Mouse (Mus musculus) left cerebral cortex, postnatal 14 days (tissue): ENCODE measurements around the gene Celf3. TPM values are rescaled to one million over a fixed set of nuclear protein-coding genes. Genes with fewer than 3 reads are reported as not detected.

Experiments
- DNase-seq, 2 experiments: peaks; one replicate each; pipeline ENCODE4 v3.0.0; 2021 to 2022; ENCODE audit warnings: low spot score in 2 of 2, mixed read lengths in 1 of 2
- intact Hi-C: fragments of 180-260 bp; cut with DNase I; formaldehyde crosslinking; loops from one replicate; pipeline ENCODE4 v1.15.1; 2025
- total RNA-seq, 2 experiments: library from RNA; stranded (reverse); gene quantifications; 2 replicates each; pipeline ENCODE4 v1.2.3; 2021

Gene Celf3
- total RNA-seq, 2 experiments from 2014 or later = 207 to 232 TPM

DNA sequence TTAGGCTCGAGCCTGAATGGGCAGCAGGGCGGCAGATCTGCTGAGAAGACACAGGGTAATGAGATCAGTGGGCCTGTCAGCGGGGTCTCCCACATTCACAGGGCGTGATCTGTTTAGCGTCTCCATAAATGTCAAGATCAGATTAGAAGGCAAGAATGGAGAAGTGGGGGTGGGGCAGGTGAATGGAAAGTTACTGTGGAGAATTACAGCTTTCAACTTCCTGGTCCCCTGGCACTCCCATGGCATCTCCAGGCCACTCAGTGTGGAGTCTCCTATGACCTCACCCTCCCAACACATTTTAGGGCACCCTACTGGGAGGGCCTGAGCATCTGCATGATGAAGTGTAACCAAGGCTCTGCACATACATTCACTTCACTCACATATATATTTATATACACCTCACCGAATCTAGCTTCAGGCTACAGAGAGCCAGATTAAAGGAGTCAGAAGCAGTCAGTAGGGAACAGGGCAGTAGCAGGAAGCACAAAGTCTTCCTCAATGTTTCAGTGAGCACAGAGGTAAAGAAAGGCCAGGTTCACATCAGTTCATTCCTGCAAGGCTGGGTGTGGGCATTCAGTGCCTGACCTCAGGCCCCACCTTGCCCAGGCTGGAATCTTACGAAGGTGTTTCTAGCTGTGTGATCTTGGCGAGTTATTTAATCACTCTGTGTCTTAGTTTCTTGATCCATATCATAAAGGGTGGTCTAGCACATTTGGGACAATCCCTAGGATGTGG lies 1.6 kb upstream of the Celf3 start:
- intact Hi-C loops = no loop called here
- DNase-seq = no peak

DNA sequence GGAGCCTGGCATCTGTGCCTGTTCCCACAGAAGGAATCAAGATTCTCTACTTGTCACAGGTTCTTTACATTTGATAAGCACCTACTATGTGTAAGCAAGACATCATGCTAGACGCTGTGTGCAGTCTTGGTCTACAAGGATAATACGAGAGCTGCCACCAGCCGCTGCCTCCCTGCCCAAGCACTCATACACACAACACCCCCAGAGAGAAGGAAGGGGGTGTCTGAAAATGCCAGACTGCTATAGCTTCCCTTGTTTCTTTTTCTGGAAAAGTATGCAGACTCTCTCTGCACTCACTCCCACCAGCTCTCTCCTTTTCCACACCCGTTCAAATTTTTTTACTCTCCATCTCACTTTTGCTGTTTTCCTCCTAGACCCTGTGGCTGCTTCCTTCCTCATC lies 651 bp upstream of the Celf3 start:
- intact Hi-C loops = no loop called here
- DNase-seq = peak; percentile 60 to 75

DNA sequence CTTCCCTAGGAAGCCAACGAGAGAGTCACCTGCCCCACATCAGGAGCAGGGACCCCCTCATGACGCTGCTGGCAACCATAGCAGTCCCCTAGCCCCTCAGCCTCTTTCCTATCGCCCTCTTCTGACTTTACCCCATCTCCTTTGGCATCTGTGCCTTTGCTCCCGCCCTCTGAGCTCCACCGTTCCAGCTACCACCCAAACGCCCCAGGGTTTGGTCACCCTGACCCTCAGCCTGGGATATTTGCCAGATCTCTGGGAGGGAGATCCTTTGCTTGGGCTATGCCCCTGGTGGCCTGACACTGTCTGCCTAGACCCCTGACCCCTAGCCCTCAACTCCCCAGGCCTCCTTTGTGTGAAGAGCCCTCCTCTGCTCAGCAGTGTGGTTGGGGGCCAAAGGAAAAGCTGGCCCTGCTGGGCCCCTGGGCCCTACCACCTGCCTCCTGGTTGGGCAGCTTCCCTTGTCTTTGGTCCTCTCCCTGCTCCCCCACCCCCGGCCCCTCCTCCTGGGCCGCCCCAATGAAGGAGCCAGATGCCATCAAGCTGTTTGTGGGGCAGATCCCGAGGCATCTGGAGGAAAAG lies 585 bp downstream of the Celf3 start:
- no peak for DNase-seq
- intact Hi-C loops = no loop called here

DNA sequence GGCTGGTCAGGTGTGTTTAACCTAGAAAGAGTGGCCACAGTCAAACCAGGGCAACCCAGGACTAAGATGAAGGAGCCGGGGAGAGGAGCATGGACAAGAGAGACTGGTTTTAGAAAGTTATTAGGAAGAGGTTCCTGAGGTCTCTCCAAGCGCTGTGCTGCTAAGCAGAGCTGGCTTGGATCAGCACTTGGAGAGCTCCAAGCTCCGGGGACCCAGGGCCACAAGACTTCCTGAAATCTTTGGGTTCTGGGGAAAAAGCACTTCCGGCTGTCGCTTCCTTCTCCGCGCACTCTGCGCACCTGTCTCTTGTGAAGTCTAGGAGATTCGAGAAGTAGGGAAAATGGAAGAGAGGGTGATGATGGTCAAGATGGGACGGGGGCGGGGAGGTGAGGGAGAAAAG lies 1.5 kb downstream of the Celf3 start:
- DNase-seq = no peak
- intact Hi-C loops = no loop called here

DNA sequence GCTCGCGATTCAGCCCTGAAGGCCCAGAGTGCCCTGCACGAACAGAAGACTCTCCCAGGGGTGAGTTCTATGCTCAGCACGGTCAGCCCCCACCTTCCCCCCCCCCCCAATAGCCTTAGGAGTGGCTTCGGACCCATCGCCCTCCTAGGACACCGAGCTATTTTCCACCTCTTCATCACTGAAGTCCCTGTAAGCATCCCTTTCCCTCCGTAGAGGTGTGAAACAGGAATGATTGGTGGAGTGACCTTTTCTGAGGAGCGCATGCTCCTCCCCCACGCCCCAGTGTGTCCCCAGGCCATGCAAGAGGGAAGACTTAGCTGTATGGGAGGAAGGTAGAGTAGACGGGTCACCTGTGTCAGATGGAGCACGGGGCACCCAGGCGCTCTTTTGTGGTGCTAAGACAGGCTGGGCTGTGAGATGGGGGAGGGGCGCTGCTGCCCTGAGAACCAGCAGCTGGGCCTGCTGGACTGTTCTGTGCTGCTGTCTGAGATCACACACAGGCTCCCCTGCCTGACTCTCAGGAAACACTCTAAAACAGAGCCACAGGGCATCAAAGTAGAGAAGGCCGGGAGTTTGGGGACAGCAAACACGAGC lies 2.3 kb downstream of the Celf3 start, which contains the start of gene Riiad1:
Riiad1 (minus strand) TSS at position 51 of the 594 bp plus-strand sequence.
- intact Hi-C loops = no loop called here
- no peak for DNase-seq

DNA sequence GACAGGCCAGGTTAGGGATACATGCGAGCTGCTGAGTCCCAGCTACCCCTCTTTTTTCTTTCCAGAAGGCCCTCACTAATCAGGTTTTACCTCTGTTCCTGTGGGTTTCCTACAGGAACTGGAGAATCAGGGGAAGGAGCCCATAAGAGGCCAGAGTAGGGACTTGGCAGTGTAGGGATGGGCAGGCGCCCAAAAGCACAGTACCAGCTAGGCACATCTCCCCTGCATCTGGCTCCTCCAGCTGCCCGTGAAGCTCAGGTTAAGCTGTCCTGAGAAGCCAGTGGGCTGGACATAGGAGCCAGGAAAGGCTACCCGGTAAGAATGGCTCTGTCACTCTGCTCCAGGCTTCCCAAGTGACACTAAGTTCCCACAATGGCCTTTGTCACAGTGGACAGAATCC lies 3.3 kb downstream of the Celf3 start:
- intact Hi-C loops = no loop called here

DNA sequence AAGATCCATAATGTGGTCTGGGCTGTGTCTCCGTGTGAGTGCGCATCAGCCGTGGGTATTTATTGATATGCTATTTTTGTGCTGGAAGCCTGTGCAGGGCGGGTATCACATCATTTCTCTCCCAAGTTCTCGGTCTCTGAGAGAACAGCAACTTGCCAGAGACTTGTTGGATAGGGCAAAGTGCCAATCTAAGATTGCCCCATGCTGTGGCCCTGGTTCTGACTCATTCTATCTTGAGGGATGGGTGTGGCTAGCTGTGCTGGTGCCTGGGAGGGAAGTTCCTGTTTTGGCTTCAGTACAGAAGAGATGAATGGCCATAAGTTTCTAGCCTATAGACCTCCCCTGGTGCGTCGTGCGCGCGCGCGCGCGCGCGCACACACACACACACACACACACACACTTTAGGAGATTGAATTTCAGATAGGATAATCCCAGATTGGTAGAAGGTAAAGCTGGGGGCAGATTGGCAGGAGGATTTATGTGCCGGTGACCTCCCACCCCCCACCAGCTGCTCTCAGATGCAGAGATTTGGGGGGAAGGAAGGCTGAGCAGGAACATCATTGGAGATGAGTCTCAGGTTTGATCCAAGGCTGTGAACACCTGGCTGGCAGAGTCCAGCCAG lies 4.8 kb downstream of the Celf3 start:
- no peak for DNase-seq
- intact Hi-C loops = no loop called here

More for the DNA sequence above, 3.3 kb downstream of the Celf3 start:
- no peak for DNase-seq

DNA sequence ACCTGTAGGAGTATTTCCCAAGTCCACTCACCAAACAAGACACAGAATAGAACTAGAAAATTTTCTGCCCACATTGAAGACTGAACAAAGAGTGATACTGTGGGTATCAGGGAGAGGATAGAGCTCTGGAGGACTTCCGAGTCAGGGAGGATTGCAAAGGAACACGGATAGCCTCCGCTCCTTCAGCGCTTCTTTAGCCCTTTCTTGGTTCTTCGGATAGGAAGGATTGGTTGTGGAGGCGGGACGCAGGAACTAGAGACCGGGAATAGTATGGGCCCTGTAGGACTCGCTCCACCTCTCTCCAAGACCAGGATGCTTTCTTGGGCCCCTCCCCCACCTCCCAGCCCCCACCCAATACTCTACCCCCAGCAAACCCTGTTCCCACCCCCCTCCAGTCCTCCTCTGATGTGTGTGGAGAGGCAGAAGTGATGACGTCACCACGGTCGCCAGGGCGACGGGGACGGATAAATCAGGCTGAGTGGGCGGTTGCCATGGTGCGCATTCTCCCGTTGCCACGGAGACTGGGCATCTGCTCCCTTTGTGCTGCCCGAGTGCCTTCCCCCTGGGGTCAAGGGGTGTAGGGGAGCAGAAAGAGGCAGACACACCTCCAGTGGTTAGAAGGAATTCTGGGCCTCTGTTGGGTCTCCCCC lies 5.8 kb downstream of the Celf3 start:
- DNase-seq = peak; percentile 96 to 99
- intact Hi-C loops = no loop called here

DNA sequence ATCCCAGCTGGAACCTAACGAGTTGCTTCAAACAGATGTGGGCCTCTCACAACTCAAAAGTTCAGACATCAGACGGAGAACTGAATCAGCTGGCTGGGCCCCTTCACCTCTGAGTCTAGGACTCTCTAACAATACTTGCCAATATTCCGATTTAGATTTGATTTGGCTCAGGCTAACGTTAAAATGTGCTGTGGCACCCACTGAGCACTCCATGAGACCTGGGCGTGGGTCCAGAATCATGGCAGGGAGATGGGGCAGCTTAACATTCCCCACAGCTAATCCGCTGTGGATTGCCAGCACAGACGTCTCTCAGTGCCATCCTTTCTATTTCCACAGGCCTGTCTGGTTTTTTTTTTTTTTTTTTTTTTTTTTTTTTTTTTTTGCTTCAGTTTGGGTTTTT lies 7.8 kb downstream of the Celf3 start:
- intact Hi-C loops = no loop called here
- DNase-seq = no peak

DNA sequence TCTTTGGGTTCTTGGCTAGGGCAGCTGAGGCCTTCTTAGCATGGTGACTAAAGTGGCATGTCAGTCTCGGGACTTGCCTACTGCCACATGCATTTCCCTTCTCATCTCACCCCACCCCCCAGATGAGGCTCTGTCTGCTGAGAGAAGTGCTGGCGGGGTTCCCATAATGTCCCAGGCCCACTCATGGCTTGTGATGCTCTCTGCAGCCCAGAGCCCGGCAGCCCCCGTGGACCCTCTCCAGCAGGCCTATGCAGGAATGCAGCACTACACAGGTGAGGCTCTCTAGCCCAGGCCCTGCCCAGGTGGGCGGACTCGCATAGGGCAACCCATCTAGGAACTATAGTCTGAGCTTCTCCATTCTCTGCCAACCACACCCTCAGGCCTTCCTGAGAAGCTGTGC lies 9.5 kb downstream of the Celf3 start:
- DNase-seq = peak in 1 of 2 experiments; percentile 72
- intact Hi-C loops = no loop called here

DNA sequence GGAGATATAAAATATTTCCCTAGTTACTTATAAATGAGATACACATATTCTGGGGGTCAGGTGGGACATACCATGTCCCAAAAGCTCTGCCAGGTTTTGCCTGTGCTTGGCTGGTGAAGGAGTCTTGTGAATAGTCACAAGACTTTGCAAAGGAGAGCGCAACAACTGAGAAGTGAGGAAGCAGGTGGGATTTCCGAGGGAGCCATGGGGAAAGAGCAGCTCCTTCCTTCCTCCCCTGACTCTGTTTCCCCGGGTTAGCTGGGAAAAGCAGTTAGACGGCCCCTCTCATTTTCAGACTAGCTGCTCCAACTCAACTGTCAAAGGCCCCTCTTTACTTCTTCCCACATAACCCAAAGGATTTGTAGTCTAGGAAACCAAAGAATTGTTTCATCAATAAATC lies 19.1 kb downstream of the Celf3 start:
- no peak for DNase-seq
- intact Hi-C loops = no loop called here

DNA sequence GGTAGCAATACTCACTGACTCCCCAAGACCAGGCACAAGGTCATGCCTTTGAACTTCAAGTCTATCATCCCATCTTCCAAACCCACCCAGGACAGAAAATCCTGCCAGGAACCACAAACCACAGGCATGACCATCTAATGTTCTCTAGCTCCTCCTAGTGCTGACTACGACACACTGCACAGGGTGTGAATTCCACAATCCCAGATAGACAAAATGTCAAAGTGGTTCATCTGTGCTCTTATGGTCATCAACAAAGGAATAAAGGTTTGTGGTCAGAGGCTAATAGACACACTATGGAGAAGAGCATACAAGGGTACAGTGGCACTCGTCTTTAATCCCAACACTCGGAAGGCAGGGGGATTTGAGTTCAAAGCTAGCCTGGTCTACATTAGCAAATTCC lies 24.1 kb downstream of the Celf3 start:
- DNase-seq = no peak

DNA sequence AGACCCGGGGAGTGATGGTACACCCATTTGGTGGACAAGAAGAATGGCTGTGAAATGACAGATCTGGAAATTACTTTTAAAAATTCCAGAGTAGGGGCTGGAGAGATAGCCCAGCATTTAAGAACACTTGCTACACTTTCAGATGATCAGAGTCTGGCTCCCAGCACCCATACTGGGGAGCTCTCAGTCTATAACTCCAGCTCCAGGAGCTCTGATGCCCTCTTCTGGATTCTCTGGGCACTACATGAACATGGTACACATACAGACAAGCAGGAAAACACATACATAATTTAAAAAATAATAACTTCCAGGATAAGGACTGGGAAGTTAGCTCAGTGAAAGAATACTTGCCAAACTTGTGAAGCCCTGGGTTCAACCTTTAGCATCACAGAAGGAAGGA lies 28.6 kb downstream of the Celf3 start:
- DNase-seq = no peak
- intact Hi-C loops = no loop called here

More for the DNA sequence above, 24.1 kb downstream of the Celf3 start:
- intact Hi-C loops = loop anchor here (1.0 kb wide), 1 partner anchor 46 kb away; no protein-coding TSS in a partner anchor

DNA sequence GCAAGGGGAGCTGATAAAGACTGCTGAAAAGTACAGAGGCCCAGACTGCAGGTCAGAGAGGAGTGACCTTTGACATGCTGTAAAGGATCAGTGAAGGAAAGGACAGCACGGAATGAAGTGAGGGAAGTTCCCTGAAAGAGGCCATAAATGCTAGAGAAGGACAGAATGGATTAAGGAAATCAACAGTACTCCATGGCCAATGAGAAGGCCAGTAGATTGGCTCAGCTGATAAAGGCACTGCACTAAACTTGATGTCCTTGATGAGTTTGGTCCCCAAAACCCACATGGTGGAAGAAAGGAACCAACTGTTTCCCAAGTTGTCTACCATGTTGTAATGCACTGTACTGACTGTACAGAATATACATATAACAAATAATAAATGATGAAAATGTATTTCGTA lies 48.6 kb downstream of the Celf3 start:
- intact Hi-C loops = no loop called here
- no peak for DNase-seq

DNA sequence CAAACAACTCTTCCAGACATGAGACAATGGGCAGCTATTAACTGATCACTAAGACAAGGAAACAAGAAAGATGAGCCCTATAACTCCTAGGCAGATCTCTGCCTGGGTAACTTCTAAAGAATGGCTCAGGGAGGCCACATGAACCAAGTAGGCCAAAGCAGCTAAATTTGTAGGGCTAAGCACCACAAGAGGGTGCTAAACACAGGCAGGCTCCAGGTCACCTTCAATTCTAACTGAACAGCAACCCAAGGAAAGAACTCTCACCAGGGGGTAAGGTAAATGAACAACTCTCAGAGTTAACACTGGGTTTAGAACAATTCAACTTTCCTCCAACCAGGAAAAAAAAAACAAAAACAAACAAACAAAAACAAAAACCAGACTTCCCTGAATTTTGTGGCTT lies 55.9 kb downstream of the Celf3 start:
- DNase-seq = peak; percentile 28 to 45
- intact Hi-C loops = no loop called here

DNA sequence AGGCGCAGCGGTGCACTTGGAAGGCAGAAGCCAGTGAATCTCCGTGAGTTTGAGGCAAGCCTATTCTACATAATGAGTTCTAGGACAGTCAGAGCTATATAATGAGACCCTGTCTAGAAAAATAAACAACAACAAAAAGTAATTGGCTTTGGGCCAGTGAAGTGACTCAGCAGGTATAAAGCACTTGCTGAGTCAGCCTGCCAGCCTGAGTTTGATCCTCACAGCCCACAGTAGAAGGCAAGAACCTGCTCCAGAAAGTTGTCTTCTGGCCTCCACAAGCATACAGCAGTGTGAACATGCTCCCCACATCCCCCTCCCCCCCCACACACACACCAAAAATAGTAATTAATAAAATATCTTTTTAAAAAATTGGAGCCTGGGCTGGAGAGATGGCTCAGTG lies 59.1 kb downstream of the Celf3 start:
- intact Hi-C loops = no loop called here
- no peak for DNase-seq
